1 mouse cellular context compared by ENCODE assay signal in the genomic region with DNA sequence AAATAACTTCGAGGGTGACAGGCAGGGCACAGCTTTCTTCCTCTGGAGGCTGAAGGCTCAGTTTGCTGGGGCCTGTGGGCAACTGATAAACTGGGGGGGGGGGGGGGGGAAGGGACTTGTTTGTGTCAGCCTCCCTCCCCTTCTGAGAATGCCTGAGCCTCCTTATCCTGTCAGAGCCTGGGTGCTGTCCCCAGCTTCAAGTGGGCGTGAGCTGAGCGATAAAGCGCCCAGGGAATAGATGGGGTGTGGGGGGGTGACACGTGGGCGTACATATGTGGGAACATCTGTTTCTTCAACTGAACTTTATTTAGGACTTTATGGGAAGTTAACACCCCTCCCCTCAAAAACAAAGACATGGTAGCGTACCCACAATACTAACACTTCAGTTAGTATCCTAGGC.
TF ChIP-seq lines count a peak whose summit lies in the region.

No protein-coding gene starts in this region.

TF ChIP-seq in MEL, 35 proteins besides CTCF, POLR2A, EP300 and RAD21 (continued from another document):
- no peak; the same call in 1 of the 2 replicates for TF ChIP-seq ZC3H11A (IDR thresholded peaks at IDR 0.05; ENCODE audit: low read depth, low read length)
- TF ChIP-seq CHD1 (IDR thresholded peaks at IDR 0.05; ENCODE audit: low read depth, low read length), result no peak; the same call in none of the 2 replicates
- TF ChIP-seq SMC3 (IDR thresholded peaks at IDR 0.05; ENCODE audit: low read depth, low read length), result no peak; the same call in none of the 2 replicates
- peak; percentile 76; the same call in 1 of the 2 replicates for TF ChIP-seq MEF2A (IDR thresholded peaks at IDR 0.05; ENCODE audit: extremely low read depth, insufficient replicate concordance, low read depth, low read length, poor library complexity, severe bottlenecking)
- TF ChIP-seq RCOR1 (IDR thresholded peaks at IDR 0.05; ENCODE audit: low read depth, low read length), result peak; percentile 81
- TF ChIP-seq HCFC1 (IDR thresholded peaks at IDR 0.05; ENCODE audit: low read depth, low read length), result peak; percentile 72
- TF ChIP-seq MYB (IDR thresholded peaks at IDR 0.05; ENCODE audit: low read depth, low read length), result peak; percentile 80
- TF ChIP-seq POLR2AphosphoS2 (IDR thresholded peaks at IDR 0.05; ENCODE audit: low read length), result no peak
- peak; percentile 100 for TF ChIP-seq ETS1 (IDR thresholded peaks at IDR 0.05; ENCODE audit: low read depth, low read length)
- TF ChIP-seq JUND (IDR thresholded peaks at IDR 0.05; ENCODE audit: low read depth, low read length), result no peak
- TF ChIP-seq TCF12 (IDR thresholded peaks at IDR 0.05; ENCODE audit: low read depth, low read length), result peak; percentile 99
- TF ChIP-seq TBP (IDR thresholded peaks at IDR 0.05; ENCODE audit: low read depth, low read length), result no peak
- no peak; the same call in 1 of the 2 replicates for TF ChIP-seq NRF1 (IDR thresholded peaks at IDR 0.05; ENCODE audit: insufficient read depth, low read depth, low read length, poor library complexity, severe bottlenecking)
